Mouse (Mus musculus) lung, embryonic 15.5 days (tissue): ENCODE measurements around the gene Rab42. TPM values are rescaled to one million over a fixed set of nuclear protein-coding genes. Genes with fewer than 3 reads are reported as not detected.
"Not testable (repeated sequence)": the region's sequence is repeated elsewhere in the genome, so short reads cannot be mapped to it uniquely, and the experiment has no call there.

ENCODE experiments used
- ATAC-seq: fragments of 200-750 bp; cut with Nextera tagmentation; 2 replicates; pipeline ENCODE4 v1.8.0; 2017; ENCODE audit warnings: moderate number of reproducible peaks, borderline replicate concordance; ENCODE audit not compliant: low FRiP score, low TSS enrichment; ENCODE audit errors: extremely low read depth
- H3K27ac ChIP-seq: fragments of 300-500 bp; sonication (generic); 2 replicates; pipeline ENCODE4 v1.5.1; 2015; ENCODE audit warnings: moderate library complexity, mild to moderate bottlenecking, inconsistent platforms
- H3K27me3 ChIP-seq: fragments of 300-500 bp; sonication (generic); 2 replicates; pipeline ENCODE4 v1.6.1; 2015; ENCODE audit warnings: inconsistent platforms
- H3K36me3 ChIP-seq: fragments of 300-500 bp; sonication (generic); 2 replicates; pipeline ENCODE4 v1.6.1; 2015; ENCODE audit warnings: inconsistent platforms
- H3K4me1 ChIP-seq: fragments of 300-500 bp; sonication (generic); 2 replicates; pipeline ENCODE4 v1.6.1; 2015; ENCODE audit warnings: inconsistent platforms
- H3K4me2 ChIP-seq: fragments of 300-500 bp; sonication (generic); 2 replicates; pipeline ENCODE4 v1.6.1; 2015; ENCODE audit warnings: inconsistent platforms, mild to moderate bottlenecking, moderate library complexity
- H3K4me3 ChIP-seq: fragments of 300-500 bp; sonication (generic); 2 replicates; pipeline ENCODE4 v1.5.1; 2015; ENCODE audit warnings: mild to moderate bottlenecking, inconsistent platforms
- H3K9ac ChIP-seq: fragments of 300-500 bp; sonication (generic); 2 replicates; pipeline ENCODE4 v1.6.1; 2015; ENCODE audit warnings: inconsistent platforms
- H3K9me3 ChIP-seq: fragments of 300-500 bp; sonication (generic); 2 replicates; pipeline ENCODE4 v1.6.1; 2016; ENCODE audit warnings: inconsistent platforms
- WGBS: fragments of 180-500 bp; shearing (Covaris S2); methylation state at CpG from one replicate; pipeline ENCODE4 v1.1.7; 2015; 5-methylcytosine and 5-hydroxymethylcytosine counted together
- polyA plus RNA-seq: library from polyadenylated mRNA; unstranded; fragments of >200 nt; fragmentation: Nextera tagmentation; extraction: Ambion mirVana; gene quantifications from 2 replicates; pipeline ENCODE4 v1.2.1, GENCODE M21; 2015

Rab42 gene
- polyA plus RNA-seq, 1 experiment from 2014 or later = 2.5 TPM

DNA sequence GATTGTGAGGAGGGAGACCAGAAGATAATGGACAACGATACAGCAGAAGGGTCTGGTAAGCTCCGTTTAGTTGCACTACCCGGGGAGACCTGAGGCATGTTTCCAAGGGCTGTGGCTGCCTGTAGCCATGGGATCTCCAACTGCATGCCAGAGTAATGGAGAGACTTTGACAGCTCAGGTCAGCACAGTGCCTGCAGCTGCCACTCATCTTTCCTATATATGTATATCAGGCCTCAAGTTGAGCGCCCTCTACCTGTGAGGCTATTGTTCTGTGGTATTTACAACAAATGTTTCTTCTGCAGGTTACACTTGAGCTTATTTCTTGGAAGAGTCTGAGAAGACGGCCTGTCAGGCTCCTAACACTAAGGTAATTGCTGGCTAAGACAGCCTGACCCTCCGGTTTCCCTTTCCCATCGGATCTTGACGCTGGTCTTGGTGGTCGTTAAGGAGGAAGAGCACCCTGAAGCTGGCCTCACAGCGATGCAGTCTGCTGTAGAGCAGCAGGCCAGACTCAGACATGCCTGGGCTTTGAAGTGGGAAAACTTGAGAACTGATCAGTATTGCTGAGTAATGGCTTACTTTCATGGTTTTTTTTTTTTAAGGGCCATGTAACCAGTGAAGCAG is 6.8 kb upstream of the Rab42 start:
- peak overlapping the region; percentile 85 for H3K9ac ChIP-seq
- peak; percentile 32; the same call in 1 of the 2 replicates for ATAC-seq
- 22% methylated on average over 10 of the region's 10 CpGs for WGBS

DNA sequence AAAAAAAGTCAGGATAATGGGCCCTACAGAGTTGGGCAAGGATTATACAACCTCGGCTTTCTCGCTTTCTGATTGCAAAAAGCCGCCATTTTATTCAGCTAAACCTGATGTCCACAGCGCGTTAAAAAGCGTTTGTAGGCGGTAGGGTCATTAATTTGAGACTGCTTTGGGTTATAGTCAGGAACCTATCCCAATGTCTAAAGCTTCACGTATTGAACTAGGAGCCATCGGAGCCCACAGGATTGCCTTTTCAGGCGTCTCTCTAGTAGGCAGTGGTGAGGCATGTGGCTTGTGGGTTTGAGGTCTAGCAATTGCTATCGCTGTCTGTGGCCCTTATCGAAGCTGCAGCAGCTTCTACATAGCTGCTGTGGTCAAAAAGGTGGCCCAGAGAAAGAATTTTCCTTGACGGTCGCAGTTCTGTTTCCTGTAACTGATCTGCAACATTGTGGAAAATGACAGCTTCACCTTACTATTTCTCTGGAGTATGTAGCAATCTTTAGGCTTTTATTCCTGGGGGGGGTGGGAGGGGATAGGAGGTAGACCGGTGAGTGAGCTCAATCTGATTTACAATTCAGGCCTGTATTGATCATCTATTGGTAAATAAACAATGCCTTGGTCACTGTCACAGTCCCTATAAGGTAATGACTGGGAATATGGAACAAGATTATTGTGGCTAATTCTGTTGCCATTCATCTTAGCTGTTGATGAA is 6.1 kb upstream of the Rab42 start:
- peak overlapping the region; percentile 85 for H3K9ac ChIP-seq
- 1% methylated on average over 15 of the region's 15 CpGs for WGBS
- H3K4me3 ChIP-seq = peak overlapping the region; percentile 81
- peaks cover 8% of the 10 kb centered on the region for H3K4me1 ChIP-seq
- peak overlapping the region; percentile 69 for H3K4me2 ChIP-seq
- no peaks in the 10 kb centered on the region for H3K9me3 ChIP-seq
- H3K27ac ChIP-seq = peak overlapping the region; percentile 83
- no peak for ATAC-seq
- peaks cover 37% of the 10 kb centered on the region for H3K36me3 ChIP-seq
- H3K27me3 ChIP-seq = no peaks in the 10 kb centered on the region

More for the DNA sequence above, 6.8 kb upstream of the Rab42 start:
- H3K9me3 ChIP-seq = no peaks in the 10 kb centered on the region
- H3K27me3 ChIP-seq = no peaks in the 10 kb centered on the region
- peaks cover 38% of the 10 kb centered on the region for H3K36me3 ChIP-seq
- peak overlapping the region; percentile 69 for H3K4me2 ChIP-seq
- peak overlapping the region; percentile 83 for H3K27ac ChIP-seq
- peaks cover 8% of the 10 kb centered on the region for H3K4me1 ChIP-seq
- peak overlapping the region; percentile 81 for H3K4me3 ChIP-seq

DNA sequence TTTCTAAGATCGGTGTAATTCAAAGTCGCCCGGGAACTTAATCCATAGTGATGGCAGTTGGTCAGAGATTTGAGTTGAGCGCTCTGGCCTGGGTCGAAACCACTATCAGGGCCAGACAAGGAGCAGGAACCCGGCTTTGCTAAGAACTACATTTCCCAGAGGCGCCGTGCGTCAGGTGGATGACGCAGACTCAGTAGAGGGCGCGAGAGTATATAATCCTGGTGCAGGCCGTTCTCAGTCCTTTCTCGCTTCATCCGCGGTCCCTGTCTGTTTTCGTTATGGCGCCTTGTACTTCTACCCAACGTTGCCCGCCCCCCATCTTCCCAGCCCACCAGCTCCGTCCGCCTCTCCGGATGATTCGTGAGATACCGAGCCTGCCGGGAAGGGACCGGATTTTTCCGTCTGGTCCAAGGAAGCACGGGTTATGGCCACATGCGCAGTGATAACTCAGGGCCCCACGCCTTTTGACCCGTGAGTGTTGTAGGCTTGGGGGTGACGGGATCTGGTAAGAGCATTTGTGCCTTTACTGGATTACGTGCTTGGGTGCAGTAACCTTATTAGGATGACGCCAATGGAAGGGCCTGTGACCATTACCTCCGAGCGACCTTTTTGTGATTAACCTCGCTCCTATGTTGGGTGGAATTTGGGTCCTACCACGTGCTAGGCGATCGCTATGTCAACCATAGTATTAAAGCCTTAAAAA is 5.4 kb upstream of the Rab42 start:
- WGBS = under 1% methylated on average over 41 of the region's 41 CpGs
- Histone ChIP-seq H3K4me1 (peaks cover 8% of the 10 kb centered on the region), H3K27ac (peak overlapping the region; percentile 83)

GRCm38 (mm10) chr4:132306004-132306403 is 2.8 kb upstream of the Rab42 start:
- Histone ChIP-seq H3K9me3 (no peaks in the 10 kb centered on the region), H3K4me3 (no peak overlapping the region), H3K36me3 (peaks cover 15% of the 10 kb centered on the region), H3K4me1 (peaks cover 16% of the 10 kb centered on the region), H3K27me3 (no peaks in the 10 kb centered on the region), H3K4me2 (no peak overlapping the region), H3K9ac (no peak overlapping the region), H3K27ac (no peak overlapping the region)
- WGBS = 65% methylated on average over 6 of the region's 6 CpGs
- ATAC-seq = no peak

More for the DNA sequence above, 5.4 kb upstream of the Rab42 start:
- H3K27me3 ChIP-seq = no peaks in the 10 kb centered on the region
- peak overlapping the region; percentile 85 for H3K9ac ChIP-seq
- ATAC-seq = peak; percentile 87
- H3K4me3 ChIP-seq = peak overlapping the region; percentile 81
- H3K36me3 ChIP-seq = peaks cover 30% of the 10 kb centered on the region
- H3K9me3 ChIP-seq = no peaks in the 10 kb centered on the region
- H3K4me2 ChIP-seq = peak overlapping the region; percentile 69

- Histone ChIP-seq H3K27me3 (no peaks in the 10 kb centered on the region), H3K9me3 (no peaks in the 10 kb centered on the region), H3K27ac (no peak overlapping the region), H3K9ac (no peak overlapping the region), H3K4me3 (no peak overlapping the region), H3K36me3 (peaks cover 7% of the 10 kb centered on the region), H3K4me1 (peaks cover 16% of the 10 kb centered on the region), H3K4me2 (no peak overlapping the region)
- 73% methylated on average over 8 of the region's 8 CpGs for WGBS
- no peak for ATAC-seq
Observed at GRCm38 (mm10) chr4:132305276-132305675, 2.1 kb upstream of the Rab42 start.

GRCm38 (mm10) chr4:132303484-132303883 is 299 bp upstream of the Rab42 start:
- Histone ChIP-seq H3K9ac (peak overlapping the region; percentile 50), H3K4me3 (peak overlapping the region; percentile 46), H3K4me2 (peak overlapping the region; percentile 63)
- H3K4me1 ChIP-seq, H3K27ac ChIP-seq, H3K36me3 ChIP-seq, ATAC-seq, H3K27me3 ChIP-seq, H3K9me3 ChIP-seq: not testable (repeated sequence)
- 41% methylated on average over 6 of the region's 6 CpGs for WGBS

- H3K4me2 ChIP-seq = peak overlapping the region; percentile 63
- H3K27me3 ChIP-seq = no peaks in the 10 kb centered on the region
- no peaks in the 10 kb centered on the region for H3K36me3 ChIP-seq
- 0 out of 2 replicates have a peak, but pooled peaks cover 8% of the 10 kb centered on the region for H3K4me1 ChIP-seq
- peak overlapping the region; percentile 50 for H3K9ac ChIP-seq
- H3K9me3 ChIP-seq = no peaks in the 10 kb centered on the region
- peak overlapping the region; percentile 46 for H3K4me3 ChIP-seq
- peak; percentile 5; the same call in 1 of the 2 replicates for ATAC-seq
- 54% methylated on average over 16 of the region's 16 CpGs for WGBS
- 0 out of 2 replicates have a peak overlapping the region, but pooled peaks have one; percentile 5 for H3K27ac ChIP-seq
Observed at GRCm38 (mm10) chr4:132301965-132302938, 933 bp downstream of the Rab42 start.

DNA sequence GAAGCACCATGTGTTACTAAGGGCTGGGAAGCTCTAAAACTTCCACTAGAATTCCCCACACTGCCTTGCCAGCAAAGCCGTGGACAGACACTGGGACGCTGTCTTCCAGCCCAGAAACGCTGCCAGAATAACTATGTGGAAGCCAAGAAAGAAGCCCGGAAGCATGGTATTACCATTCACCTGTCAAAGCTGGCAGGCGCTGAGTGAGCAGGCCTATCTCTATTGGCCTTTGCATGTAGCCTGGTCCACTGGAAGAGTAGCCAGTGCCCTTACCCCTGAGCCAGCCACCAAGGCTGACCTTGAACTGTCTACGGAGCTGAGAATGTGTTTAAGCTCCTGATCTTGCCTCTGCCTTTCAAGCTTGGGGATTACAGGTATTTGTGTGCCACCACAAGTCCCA is 1.7 kb downstream of the Rab42 start:
- Histone ChIP-seq H3K4me1 (0 out of 2 replicates have a peak, but pooled peaks cover 8% of the 10 kb centered on the region), H3K9me3 (no peaks in the 10 kb centered on the region), H3K4me3 (no peak overlapping the region), H3K9ac (no peak overlapping the region), H3K4me2 (no peak overlapping the region), H3K27me3 (no peaks in the 10 kb centered on the region), H3K27ac (no peak overlapping the region), H3K36me3 (no peaks in the 10 kb centered on the region)
- no peak for ATAC-seq
- 72% methylated on average over 6 of the region's 6 CpGs for WGBS

- no peak overlapping the region for H3K9ac ChIP-seq
- H3K4me3 ChIP-seq = no peak overlapping the region
- H3K4me2 ChIP-seq = no peak overlapping the region
- H3K27ac ChIP-seq = no peak overlapping the region
- ATAC-seq = no peak
- H3K9me3 ChIP-seq = no peaks in the 10 kb centered on the region
- no peaks in the 10 kb centered on the region for H3K36me3 ChIP-seq
- whole genome bisulfite sequencing = 76% methylated on average over 1 of the region's 1 CpGs
- no peaks in the 10 kb centered on the region for H3K27me3 ChIP-seq
- H3K4me1 ChIP-seq = 0 out of 2 replicates have a peak, but pooled peaks cover 8% of the 10 kb centered on the region
Observed at GRCm38 (mm10) chr4:132299849-132300248, 3.3 kb downstream of the Rab42 start.

DNA sequence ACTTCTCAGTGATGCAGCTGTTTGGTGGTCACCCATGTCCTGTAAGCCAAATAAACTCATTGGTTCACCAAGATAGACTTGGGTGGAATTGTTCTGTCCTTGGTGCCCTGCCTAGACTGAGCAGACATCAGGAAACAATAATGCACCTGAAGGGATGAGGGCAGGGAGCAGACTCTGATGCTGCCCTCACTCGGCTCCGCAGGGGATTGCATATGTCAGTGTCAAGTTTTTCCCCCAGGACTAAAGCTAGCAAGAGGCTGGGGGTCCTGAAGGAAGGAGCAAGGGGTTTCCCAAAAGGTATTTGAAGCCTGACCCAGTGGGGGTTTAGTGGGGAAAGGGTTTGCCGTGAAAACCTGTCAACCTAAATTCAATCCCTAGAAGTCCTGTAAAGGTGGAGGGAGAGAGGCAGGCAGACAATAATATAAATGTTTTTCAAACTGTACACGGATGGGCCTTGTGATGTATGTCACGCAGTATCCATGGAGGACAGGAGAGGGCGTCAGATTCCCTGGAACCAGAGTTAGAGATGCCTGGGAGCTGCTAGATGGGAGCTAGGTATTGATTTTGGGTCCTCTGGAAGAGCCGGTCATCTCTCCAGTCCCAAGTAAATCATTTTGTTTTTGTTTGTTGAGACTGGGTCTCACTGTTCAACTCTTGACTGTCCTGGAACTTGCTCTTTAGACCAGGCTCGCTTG is 7.3 kb downstream of the Rab42 start:
- WGBS = 47% methylated on average over 8 of the region's 8 CpGs
- no peak overlapping the region for H3K27ac ChIP-seq
- no peak for ATAC-seq
- no peak overlapping the region for H3K9ac ChIP-seq
- no peaks in the 10 kb centered on the region for H3K9me3 ChIP-seq
- no peaks in the 10 kb centered on the region for H3K27me3 ChIP-seq
- H3K4me2 ChIP-seq = no peak overlapping the region
- H3K4me1 ChIP-seq = no peaks in the 10 kb centered on the region
- no peak overlapping the region for H3K4me3 ChIP-seq
- H3K36me3 ChIP-seq = peaks cover 6% of the 10 kb centered on the region; the same call in 1 of the 2 replicates
